Mouse (Mus musculus): Measurements from ENCODE around the gene Alkbh3. TPM values are rescaled to one million over a fixed set of nuclear protein-coding genes. Genes with fewer than 3 reads are reported as not detected.

Gene Alkbh3
- 10 to 100 TPM; 24.1 to 28.0 TPM for total RNA-seq (2021)
- long read RNA-seq, experiment 1, partial matches to known transcripts = 1 of 8 reads
- long read RNA-seq, experiment 1, other reads (novel, unspliced or antisense) = 6 of 8 reads
- long read RNA-seq, experiment 2, partial matches to known transcripts = 1 of 9 reads
- long read RNA-seq, experiment 2, other reads (novel, unspliced or antisense) = 7 of 9 reads

- peak; percentile 93 to 94 for DNase-seq (ENCODE audit: low spot score in 2 of 2)
Observed at GRCm38 (mm10) chr2:94010335-94011291, at the start of gene Alkbh3. Alkbh3 (minus strand) TSS chr2:94010807.

DNA sequence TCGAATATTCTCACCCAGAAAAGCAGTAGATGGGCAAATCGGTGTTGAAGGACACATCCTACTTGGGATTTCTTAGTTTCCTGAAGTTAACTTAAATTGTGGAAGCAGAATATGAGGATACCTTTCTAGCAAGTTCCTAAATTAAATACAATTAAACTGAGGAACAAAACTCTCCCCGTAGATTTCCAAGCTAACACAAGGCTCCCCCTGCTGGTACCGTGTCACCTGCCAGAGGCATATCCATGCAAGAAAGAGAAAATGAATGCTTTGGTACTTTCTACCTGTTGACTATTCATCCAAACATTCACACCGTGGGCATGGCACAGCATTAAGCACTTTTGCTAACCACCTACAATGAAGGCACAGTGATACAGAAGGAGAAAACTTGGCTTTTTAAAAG lies 48.9 kb upstream of the Alkbh3 start:
- DNase-seq (ENCODE audit: low spot score in 2 of 2) = peak; percentile 24 to 50

GRCm38 (mm10) chr2:94054813-94055212 lies 44.2 kb upstream of the Alkbh3 start:
- peak; percentile 23 to 43 for DNase-seq (ENCODE audit: low spot score in 2 of 2)

- DNase-seq (ENCODE audit: low spot score in 2 of 2) = peak; percentile 42 to 51
Observed at GRCm38 (mm10) chr2:94051952-94052351, 41.3 kb upstream of the Alkbh3 start.

DNA sequence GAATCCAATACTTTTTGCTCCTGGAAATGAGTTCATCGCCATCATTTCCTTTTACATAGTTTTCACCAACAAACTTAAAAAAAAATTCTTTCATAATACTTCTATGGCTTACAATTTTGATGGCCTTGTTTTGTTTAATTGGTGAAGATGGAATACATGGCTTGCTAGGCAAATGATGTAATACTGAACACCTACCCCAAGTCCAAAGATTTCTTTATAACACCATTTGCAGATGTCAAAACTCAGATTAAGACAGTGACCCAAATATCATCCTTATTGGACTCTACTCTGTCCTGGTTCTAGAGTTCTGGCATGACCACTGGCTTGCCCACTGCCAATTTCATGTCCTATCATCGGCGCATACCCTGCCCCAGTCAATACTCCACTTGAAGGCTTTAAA lies 40.3 kb upstream of the Alkbh3 start:
- DNase-seq (ENCODE audit: low spot score in 2 of 2) = no peak

- DNase-seq (ENCODE audit: low spot score in 2 of 2) = no peak
Observed at GRCm38 (mm10) chr2:94049471-94050176, 39.0 kb upstream of the Alkbh3 start.

- no peak for DNase-seq (ENCODE audit: low spot score in 2 of 2)
Observed at GRCm38 (mm10) chr2:94048733-94049470, 38.3 kb upstream of the Alkbh3 start.

GRCm38 (mm10) chr2:94048271-94048670 lies 37.7 kb upstream of the Alkbh3 start:
- no peak for DNase-seq (ENCODE audit: low spot score in 2 of 2)

DNA sequence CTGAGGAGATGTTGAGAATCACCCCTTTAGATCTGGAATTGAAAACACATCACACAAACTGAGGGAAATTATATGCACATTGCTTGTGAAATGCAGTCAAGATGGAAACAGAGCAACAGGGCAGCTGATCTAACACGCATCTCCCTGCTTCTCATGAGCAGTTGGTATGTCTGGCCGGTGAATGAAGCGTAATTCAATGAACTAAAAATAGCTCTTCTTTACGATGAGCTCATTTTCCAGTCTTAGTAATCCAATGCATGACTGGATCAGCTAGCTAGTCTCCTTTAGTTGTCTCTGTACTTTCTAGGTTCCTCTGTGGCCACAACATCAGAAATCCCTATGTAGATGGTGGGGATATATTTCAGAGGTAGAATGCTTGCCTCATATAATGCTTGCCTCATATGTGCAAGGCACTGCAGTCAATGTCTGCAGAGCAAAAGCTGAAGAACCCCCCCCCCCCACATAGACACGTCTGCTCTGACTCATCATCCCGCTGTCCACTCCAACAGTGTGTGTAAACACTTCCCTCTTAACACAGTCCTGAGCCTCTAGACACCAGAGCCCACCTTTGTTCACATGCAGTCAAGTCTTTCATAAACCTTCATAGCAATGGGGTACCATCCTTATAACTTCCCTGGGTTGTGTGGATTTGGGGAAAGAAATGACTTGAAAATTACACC lies 34.9 kb upstream of the Alkbh3 start:
- DNase-seq (ENCODE audit: low spot score in 2 of 2) = no peak

- DNase-seq (ENCODE audit: low spot score in 2 of 2) = no peak
Observed at GRCm38 (mm10) chr2:94044174-94044573, 33.6 kb upstream of the Alkbh3 start.

- DNase-seq (ENCODE audit: low spot score in 2 of 2) = peak in 1 of 2 experiments; percentile 27
Observed at GRCm38 (mm10) chr2:94043662-94044061, 33.1 kb upstream of the Alkbh3 start.

- DNase-seq (ENCODE audit: low spot score in 2 of 2) = no peak
Observed at GRCm38 (mm10) chr2:94042461-94042860, 31.9 kb upstream of the Alkbh3 start.

- DNase-seq (ENCODE audit: low spot score in 2 of 2) = no peak
Observed at GRCm38 (mm10) chr2:94040391-94041125, 30.0 kb upstream of the Alkbh3 start.

GRCm38 (mm10) chr2:94035428-94036331 lies 25.1 kb upstream of the Alkbh3 start:
- peak; percentile 85 to 88 for DNase-seq (ENCODE audit: low spot score in 2 of 2)

GRCm38 (mm10) chr2:94030602-94031001 lies 20.0 kb upstream of the Alkbh3 start:
- DNase-seq (ENCODE audit: low spot score in 2 of 2) = no peak

- no peak for DNase-seq (ENCODE audit: low spot score in 2 of 2)
Observed at GRCm38 (mm10) chr2:94024637-94025036, 14.0 kb upstream of the Alkbh3 start.

DNA sequence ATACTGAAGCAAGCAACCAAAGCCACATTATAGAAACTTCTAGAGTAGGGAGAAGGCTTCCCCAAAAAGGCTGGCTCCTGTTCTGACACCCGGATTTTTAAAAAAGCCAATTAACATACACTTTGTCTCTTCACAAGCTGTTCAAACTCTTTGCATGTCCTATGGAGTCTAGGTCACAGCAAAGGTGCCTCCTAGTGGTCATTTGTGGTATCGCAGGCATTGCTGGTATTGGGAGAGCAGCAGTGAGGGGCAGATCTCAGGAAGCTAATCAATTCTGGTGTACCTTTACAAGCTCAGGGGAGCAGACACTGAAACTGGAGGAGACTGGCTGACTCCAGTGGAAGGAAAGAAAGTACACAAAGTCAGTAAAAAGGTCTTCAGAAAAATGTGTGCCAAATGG lies 8.3 kb downstream of the Alkbh3 start:
- peak; percentile 87 to 96 for DNase-seq (ENCODE audit: low spot score in 2 of 2)

DNA sequence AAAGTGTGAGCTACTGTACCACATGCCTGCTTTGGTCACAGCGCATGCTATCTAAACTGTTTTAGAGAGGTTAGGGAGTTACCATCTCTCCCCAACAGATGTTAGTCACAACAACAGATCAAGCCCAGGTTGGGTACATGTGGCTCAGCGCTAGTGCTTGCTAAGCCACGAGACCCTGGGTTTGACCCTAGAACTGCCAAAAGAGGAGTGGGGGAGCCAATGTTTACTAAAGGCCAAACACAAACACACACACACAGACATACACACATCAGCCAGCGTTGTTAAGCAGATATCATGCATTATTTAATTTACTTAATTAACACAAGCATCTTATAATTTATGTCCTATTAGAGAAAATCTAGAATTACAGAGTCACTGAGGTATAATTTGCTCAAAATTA lies 8.7 kb downstream of the Alkbh3 start:
- no peak for DNase-seq (ENCODE audit: low spot score in 2 of 2)

DNA sequence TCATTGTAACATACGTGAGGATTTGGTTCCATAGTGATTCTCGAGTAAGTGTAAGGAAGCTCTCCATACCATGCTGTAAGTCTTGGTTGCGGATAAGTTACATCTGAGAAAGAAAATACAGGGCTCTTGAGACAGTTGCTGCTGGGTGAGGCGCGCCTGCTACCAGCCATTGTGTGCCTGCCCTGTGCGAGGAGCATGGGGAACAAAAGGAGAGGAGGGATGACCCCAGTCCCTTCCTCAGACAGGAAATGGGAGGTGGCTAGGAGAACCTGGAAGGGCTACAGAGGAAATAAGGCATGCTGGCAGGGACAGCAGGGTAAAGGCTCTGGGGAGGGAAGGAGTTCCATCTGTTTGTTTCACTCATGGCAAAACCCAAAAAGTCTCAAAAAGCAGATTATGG lies 9.2 kb downstream of the Alkbh3 start:
- no peak for DNase-seq (ENCODE audit: low spot score in 2 of 2)
